Mouse (Mus musculus): ENCODE measurements around the gene Senp1. TPM values are rescaled to one million over a fixed set of nuclear protein-coding genes. Genes with fewer than 3 reads are reported as not detected.
A peak's percentile ranks its signal among the peaks of the same experiment; 100 is the strongest.

Gene Senp1
- total RNA-seq, 1 experiment from 2014 or later = 58.2 TPM

DNA sequence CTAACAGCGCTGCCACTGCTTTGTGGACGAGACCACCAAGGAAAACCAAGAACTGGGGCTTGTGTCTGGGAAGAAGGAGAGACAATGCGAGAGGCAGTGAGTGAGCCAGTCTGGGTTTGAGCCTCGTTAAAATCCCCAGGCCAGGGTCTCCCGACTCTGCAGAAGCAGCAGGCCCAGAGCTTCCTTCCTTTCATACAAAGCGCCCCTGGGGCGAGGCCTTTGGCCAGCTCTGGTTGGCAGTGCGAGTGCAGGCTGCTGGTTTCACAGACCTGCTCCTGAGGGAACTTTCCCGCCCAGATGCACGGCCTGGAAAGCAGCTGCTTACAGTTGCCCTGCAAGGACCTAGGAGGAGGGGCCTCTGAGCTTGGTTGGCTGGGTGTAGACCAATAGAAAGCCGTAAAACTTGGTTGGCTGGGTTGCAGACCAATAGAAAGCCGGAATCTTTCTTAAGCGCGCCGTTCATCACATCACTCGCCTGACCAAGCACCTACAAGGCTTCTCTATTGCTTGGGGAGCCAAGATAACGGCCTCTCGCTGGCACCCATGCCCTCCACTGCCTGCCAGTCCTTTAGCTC is 100.7 kb downstream of the Senp1 start:
- peak; percentile 91 to 94 for ATAC-seq (replicated peaks in 1 of 2; ENCODE audit: insufficient read depth in 1 of 2, low FRiP score in 2 of 2, low TSS enrichment in 1 of 2, low read depth in 1 of 2, poor library complexity in 2 of 2, severe bottlenecking in 2 of 2)

DNA sequence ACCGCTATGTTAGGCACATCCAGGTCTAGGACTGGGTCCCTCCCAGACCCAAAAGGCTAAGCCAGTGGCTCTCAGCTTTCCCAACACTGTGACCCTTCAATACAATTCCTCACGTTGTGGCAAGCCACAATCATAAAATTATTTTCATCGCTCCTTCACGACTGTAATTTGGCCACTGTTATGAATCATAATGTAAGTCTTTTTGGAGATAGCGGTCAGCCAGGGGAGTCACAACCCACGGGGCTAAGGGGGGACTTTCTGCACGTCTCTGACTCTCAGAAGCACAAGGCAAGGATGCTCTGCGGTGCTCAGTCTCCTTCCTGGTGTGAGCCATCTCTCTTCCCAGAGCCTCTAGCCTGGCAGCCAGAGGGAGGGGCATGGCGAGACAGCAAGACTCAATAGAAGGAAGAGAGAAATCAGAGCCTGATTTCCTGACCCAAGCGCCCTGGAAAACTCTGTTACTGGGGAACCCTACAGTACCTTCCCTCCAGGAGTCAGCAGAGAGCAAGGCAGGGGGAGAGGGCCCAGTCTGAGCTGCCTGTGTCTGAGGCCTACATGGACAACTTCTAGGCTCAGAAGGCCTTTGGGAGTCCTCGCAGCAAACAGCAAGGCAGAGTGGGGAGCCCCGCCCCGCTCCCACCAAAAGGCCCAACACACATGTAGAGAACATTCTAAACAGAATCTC is 101.4 kb downstream of the Senp1 start:
- peak in 1 of 2 experiments; percentile 10; a peak in 1 of 4 replicates for ATAC-seq (replicated peaks in 1 of 2; ENCODE audit: insufficient read depth in 1 of 2, low FRiP score in 2 of 2, low TSS enrichment in 1 of 2, low read depth in 1 of 2, poor library complexity in 2 of 2, severe bottlenecking in 2 of 2)

DNA sequence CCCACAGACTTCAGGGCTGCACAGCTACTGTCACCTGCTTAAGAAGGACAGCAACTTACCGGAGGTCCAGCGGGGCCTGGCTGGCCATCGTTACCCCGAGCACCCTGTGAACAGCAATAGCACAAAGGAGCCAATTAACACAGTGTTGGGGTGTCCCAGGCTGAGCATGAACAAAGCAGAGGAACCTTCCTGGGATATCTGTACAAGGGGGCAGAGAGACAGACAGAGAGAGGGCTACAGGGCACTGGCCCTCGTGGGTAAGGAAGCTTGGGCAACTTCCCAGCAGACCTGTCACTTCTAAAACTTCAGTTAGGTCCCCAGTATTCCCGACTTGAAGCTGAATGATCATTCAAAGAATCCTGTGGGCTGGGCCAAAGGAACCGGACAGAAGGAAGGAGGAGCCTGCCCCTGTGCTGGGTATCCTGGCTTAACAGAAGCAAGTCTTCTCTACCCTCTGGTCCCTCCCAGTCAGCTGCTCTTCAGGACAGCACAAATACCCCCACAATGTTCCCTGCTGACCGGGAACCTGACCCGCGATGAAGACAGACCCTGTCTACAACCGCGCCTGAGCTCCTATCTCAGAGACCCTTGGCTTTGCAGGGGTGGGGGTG is 102.2 kb downstream of the Senp1 start:
- ATAC-seq (replicated peaks in 1 of 2; ENCODE audit: insufficient read depth in 1 of 2, low FRiP score in 2 of 2, low TSS enrichment in 1 of 2, low read depth in 1 of 2, poor library complexity in 2 of 2, severe bottlenecking in 2 of 2) = no peak

DNA sequence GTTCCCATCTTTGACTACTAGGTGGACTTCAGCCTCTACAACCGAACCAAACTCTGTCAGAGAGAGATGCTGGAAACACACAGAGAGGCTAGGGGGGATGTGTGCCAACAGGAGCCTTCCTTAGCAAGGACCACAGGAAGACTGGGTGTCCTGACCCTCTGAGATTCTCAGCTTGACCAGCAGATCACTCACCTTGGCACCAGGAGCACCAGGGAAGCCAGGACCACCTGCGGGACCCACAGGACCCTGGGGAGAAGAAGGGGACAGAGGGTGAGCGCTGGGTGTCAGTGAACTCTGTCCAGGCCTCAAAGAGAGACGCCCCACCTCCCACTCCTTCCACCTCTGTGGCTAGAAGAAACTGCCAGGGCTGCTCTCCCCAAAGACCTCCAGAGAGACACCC is 102.8 kb downstream of the Senp1 start:
- no peak for ATAC-seq (replicated peaks in 1 of 2; ENCODE audit: insufficient read depth in 1 of 2, low FRiP score in 2 of 2, low TSS enrichment in 1 of 2, low read depth in 1 of 2, poor library complexity in 2 of 2, severe bottlenecking in 2 of 2)

DNA sequence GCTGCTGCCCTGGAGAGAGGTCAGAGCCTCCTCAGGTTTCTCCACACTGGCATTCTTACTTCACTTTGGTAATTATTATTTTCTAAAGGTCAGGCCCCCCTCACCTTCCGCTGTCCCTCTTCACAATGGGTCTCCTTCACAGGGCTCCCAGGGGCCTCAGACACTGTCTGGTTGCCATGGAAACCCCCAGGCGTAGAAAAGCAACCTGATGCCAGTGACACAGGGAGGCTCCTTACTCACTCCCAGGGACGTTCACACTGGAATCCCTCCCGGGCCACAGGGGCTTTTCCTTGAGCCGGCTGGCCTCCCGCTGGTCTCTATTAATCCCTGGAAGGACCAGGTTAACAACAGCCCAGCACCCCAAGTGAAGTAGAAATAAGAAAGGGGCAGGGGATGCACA is 103.4 kb downstream of the Senp1 start:
- ATAC-seq (replicated peaks in 1 of 2; ENCODE audit: insufficient read depth in 1 of 2, low FRiP score in 2 of 2, low TSS enrichment in 1 of 2, low read depth in 1 of 2, poor library complexity in 2 of 2, severe bottlenecking in 2 of 2) = no peak

DNA sequence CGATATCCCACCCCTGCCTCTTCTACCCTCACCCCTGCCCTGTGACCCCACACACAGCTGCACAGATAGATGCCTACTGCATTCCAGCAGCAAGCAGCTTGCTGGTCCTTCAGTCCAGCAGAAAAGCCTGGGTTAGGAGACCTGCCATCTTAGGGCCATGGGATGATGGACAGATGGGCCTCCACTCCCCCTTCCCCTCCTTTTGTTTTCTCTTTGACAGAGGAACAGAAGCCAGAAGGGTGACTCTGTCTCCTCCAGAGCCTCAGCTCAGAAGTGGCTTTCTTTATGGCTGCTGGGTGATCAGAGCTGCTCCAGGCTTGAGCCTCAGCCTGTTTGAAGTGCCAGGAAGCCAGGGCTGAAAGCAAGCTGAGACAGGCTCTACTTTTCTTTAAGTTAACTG is 104.0 kb downstream of the Senp1 start:
- ATAC-seq (replicated peaks in 1 of 2; ENCODE audit: insufficient read depth in 1 of 2, low FRiP score in 2 of 2, low TSS enrichment in 1 of 2, low read depth in 1 of 2, poor library complexity in 2 of 2, severe bottlenecking in 2 of 2) = no peak

Other genes with a start within 250 kb of the Senp1 start
- gene Hdac7, start 249.2 kb downstream of the Senp1 start, total RNA-seq (2017) = 15.4 and 18.9 TPM in 2 replicates
- 2.3 and 2.9 TPM in 2 replicates for gene Vdr, start 183.1 kb downstream of the Senp1 start, total RNA-seq (2017)
- 36.1 and 45.1 TPM in 2 replicates for gene Tmem106c, start 129.5 kb downstream of the Senp1 start, total RNA-seq (2017)
- not detected in 2 replicates for gene Col2a1, start 89.0 kb downstream of the Senp1 start, total RNA-seq (2017)
- 38.0 and 41.3 TPM in 2 replicates for gene Pfkm, start 1.2 kb downstream of the Senp1 start, total RNA-seq (2017)
- gene Asb8, start 71.9 kb upstream of the Senp1 start, total RNA-seq (2017) = 17.2 and 20.4 TPM in 2 replicates
- 0.10 TPM in 1 of 2 replicates, not detected in the other for gene Ccdc184, start 73.4 kb upstream of the Senp1 start, total RNA-seq (2017)
- gene Olfr288, start 101.8 kb upstream of the Senp1 start, total RNA-seq (2017) = not detected in 2 replicates
- not detected in 2 replicates for gene Gm44579, start 127.2 kb upstream of the Senp1 start, total RNA-seq (2017)
- not detected in 2 replicates for gene Olfr287, start 127.3 kb upstream of the Senp1 start, total RNA-seq (2017)
- gene Olfr286, start 140.7 kb upstream of the Senp1 start, total RNA-seq (2017) = not detected in 2 replicates
- gene H1fnt, start 163.5 kb upstream of the Senp1 start, total RNA-seq (2017) = not detected in 2 replicates
- not detected in 2 replicates for gene Zfp641, start 202.4 kb upstream of the Senp1 start, total RNA-seq (2017)
- not detected in 2 replicates for gene Olfr285, start 223.6 kb upstream of the Senp1 start, total RNA-seq (2017)
- gene Olfr284, start 247.2 kb upstream of the Senp1 start, total RNA-seq (2017) = not detected in 2 replicates

All from hematopoietic stem cell, adult 5-6 weeks (primary cell).